Mouse (Mus musculus) liver, embryonic 13.5 days (tissue): ENCODE measurements around the gene Greb1. TPM values are rescaled to one million over a fixed set of nuclear protein-coding genes. Genes with fewer than 3 reads are reported as not detected.
A peak's percentile ranks its signal among the peaks of the same experiment; 100 is the strongest.

Source experiments
- ATAC-seq: fragments of 200-750 bp; cut with Nextera tagmentation; 2 replicates; pipeline ENCODE4 v1.8.0; 2017; ENCODE audit warnings: low read depth, mild to moderate bottlenecking, moderate number of reproducible peaks, moderate library complexity
- DNase-seq: peaks from one replicate; pipeline ENCODE4 v3.0.0; 2022
- H3K27ac ChIP-seq: fragments of 300-500 bp; sonication (generic); 2 replicates; pipeline ENCODE4 v1.5.1; 2015; ENCODE audit warnings: moderate library complexity, mild to moderate bottlenecking, inconsistent platforms
- H3K27me3 ChIP-seq: fragments of 300-500 bp; sonication (generic); 2 replicates; pipeline ENCODE4 v1.6.1; 2015; ENCODE audit warnings: mild to moderate bottlenecking, inconsistent platforms
- H3K36me3 ChIP-seq: fragments of 300-500 bp; sonication (generic); 2 replicates; pipeline ENCODE4 v1.6.1; 2015; ENCODE audit warnings: mild to moderate bottlenecking, inconsistent platforms
- H3K4me1 ChIP-seq: fragments of 300-500 bp; sonication (generic); replicated peaks from 2 replicates; pipeline ENCODE4 v1.6.1; 2015; ENCODE audit warnings: inconsistent platforms
- H3K4me2 ChIP-seq: fragments of 300-500 bp; sonication (generic); 2 replicates; pipeline ENCODE4 v1.6.1; 2015; ENCODE audit warnings: inconsistent platforms, mild to moderate bottlenecking, moderate library complexity
- H3K4me3 ChIP-seq: fragments of 300-500 bp; sonication (generic); replicated peaks from 2 replicates; pipeline ENCODE4 v1.5.1; 2015; ENCODE audit warnings: mild to moderate bottlenecking, inconsistent platforms
- H3K9ac ChIP-seq: fragments of 300-500 bp; sonication (generic); 2 replicates; pipeline ENCODE4 v1.6.1; 2015; ENCODE audit warnings: mild to moderate bottlenecking, inconsistent platforms
- H3K9me3 ChIP-seq: fragments of 300-500 bp; sonication (generic); replicated peaks from 2 replicates; pipeline ENCODE4 v1.6.1; 2016; ENCODE audit warnings: inconsistent platforms
- WGBS: fragments of 180-500 bp; shearing (Covaris S2); methylation state at CpG from one replicate; pipeline ENCODE4 v1.1.7; 2015; ENCODE audit not compliant: insufficient replicate concordance; 5-methylcytosine and 5-hydroxymethylcytosine counted together
- polyA plus RNA-seq: library from polyadenylated mRNA; unstranded; fragments of >200 nt; fragmentation: Nextera tagmentation; extraction: Ambion mirVana; gene quantifications from 2 replicates; pipeline ENCODE4 v1.2.1, GENCODE M21; 2015

The Greb1 gene
- polyA plus RNA-seq, 1 experiment from 2014 or later = 0.61 TPM

DNA sequence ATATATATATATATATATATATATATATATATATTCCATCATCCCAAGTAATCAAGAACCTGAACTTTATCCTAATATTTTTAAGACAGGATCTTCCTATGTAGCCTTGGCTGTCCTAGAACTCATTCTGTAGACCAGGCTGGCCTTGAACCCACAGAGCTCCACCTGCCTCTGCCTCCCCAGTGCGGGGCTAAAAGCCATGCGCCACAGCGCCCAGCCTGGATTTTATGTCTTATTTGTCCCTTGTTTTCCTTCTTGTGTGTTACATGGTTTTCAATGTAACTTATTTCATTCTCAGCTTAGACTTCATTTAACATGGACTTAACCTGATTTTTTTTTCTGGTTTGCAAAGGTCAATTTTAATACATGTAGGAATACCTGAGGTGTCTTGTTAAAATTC, 39.2 kb downstream of the Greb1 start:
- DNase-seq (no peak), ATAC-seq (no peak)
- 73% methylated on average over 3 of the region's 3 CpGs for WGBS
- Histone ChIP-seq H3K36me3 (no peaks in the 10 kb centered on the region), H3K27ac (no peak overlapping the region), H3K4me1 (no peaks in the 10 kb centered on the region), H3K27me3 (no peaks in the 10 kb centered on the region), H3K9ac (no peak overlapping the region), H3K9me3 (no peaks in the 10 kb centered on the region), H3K4me2 (no peak overlapping the region), H3K4me3 (no peak overlapping the region)

DNA sequence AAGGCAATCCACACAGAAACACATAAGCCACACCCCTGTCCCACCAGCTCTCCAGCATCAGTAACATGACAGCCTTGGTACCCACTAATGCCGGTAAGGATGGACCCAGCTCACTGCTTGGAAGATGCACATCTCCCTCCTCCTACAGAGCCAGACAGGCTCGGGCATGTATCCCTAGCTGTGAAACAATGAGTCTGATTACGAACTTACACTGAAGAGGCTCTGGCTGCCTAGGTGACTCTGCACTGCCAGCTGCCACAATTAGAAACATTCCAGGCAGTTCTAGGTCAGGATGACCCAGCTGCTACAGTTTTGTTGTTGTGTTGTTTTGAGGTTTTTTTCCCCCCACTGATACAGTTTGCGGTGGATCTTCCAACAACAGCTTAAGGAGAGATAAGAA, 40.4 kb downstream of the Greb1 start:
- 64% methylated on average over 4 of the region's 4 CpGs for WGBS
- H3K27ac ChIP-seq = no peak overlapping the region

DNA sequence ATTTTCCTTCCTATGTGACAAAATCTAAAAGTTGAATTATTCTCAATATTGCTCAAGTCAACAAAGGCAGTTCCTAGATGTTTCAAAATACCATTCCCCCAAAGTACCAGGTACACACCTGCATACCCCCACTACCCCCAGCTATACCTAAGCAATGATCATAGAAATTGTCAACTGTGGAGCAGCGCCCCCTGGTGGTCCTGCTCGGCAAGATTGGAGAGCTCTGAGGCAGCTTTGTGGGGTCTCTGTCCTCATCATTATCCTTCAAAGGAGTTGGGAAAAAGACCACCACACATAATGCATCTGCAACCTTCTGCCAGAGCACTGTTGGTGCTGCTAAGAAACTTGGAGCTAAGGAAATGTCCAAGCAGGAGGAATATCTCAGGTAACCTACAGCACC, 46.4 kb downstream of the Greb1 start:
- Histone ChIP-seq H3K9ac (no peak overlapping the region), H3K4me2 (no peak overlapping the region), H3K9me3 (no peaks in the 10 kb centered on the region), H3K36me3 (no peaks in the 10 kb centered on the region), H3K27ac (no peak overlapping the region), H3K27me3 (no peaks in the 10 kb centered on the region), H3K4me3 (no peak overlapping the region), H3K4me1 (peaks cover 8% of the 10 kb centered on the region; the same call in 1 of the 2 replicates)
- DNase-seq (no peak), ATAC-seq (no peak)
- 0% methylated on average over 2 of the region's 2 CpGs for WGBS

More for the DNA sequence above, 40.4 kb downstream of the Greb1 start:
- Histone ChIP-seq H3K27me3 (no peaks in the 10 kb centered on the region), H3K9ac (no peak overlapping the region), H3K4me1 (no peaks in the 10 kb centered on the region), H3K9me3 (no peaks in the 10 kb centered on the region), H3K36me3 (no peaks in the 10 kb centered on the region), H3K4me2 (no peak overlapping the region), H3K4me3 (no peak overlapping the region)
- DNase-seq (no peak), ATAC-seq (no peak)

DNA sequence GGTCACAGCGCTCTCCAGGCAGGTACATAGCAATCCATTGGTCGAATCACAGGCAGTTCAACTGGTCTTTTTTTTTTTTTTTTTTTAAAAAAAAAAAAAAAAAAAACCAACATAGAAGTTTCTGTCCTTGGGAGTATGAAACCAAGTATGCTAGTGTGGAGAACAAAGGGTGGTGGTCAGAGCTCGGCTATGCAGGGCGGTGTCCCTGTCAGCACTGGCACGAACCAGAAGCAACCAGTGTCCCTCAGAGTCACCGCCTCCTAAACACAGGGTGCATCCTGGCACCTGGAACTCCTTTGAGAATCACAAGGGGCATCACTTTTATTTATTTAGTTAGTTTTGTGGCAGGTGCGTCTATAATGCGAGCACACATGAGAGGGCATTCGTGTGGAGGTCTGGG, 47.1 kb downstream of the Greb1 start:
- Histone ChIP-seq H3K27me3 (no peaks in the 10 kb centered on the region), H3K27ac (no peak overlapping the region), H3K9me3 (no peaks in the 10 kb centered on the region), H3K4me3 (no peak overlapping the region), H3K36me3 (no peaks in the 10 kb centered on the region), H3K9ac (no peak overlapping the region), H3K4me2 (no peak overlapping the region), H3K4me1 (peaks cover 8% of the 10 kb centered on the region; the same call in 1 of the 2 replicates)
- ATAC-seq = no peak
- DNase-seq = no peak
- 67% methylated on average over 9 of the region's 9 CpGs for WGBS

GRCm38 (mm10) chr12:16753110-16753509, 47.6 kb downstream of the Greb1 start:
- Histone ChIP-seq H3K9ac (no peak overlapping the region), H3K9me3 (no peaks in the 10 kb centered on the region), H3K4me2 (no peak overlapping the region), H3K4me3 (no peak overlapping the region), H3K27me3 (no peaks in the 10 kb centered on the region), H3K36me3 (no peaks in the 10 kb centered on the region), H3K4me1 (peaks cover 8% of the 10 kb centered on the region; the same call in 1 of the 2 replicates), H3K27ac (no peak overlapping the region)
- DNase-seq = no peak
- peak; percentile 57; the same call in 1 of the 2 replicates for ATAC-seq
- WGBS = 19% methylated on average over 8 of the region's 8 CpGs

- no peaks in the 10 kb centered on the region for H3K27me3 ChIP-seq
- H3K9ac ChIP-seq = no peak overlapping the region
- H3K4me2 ChIP-seq = no peak overlapping the region
- ATAC-seq (no peak), DNase-seq (no peak)
- no peaks in the 10 kb centered on the region for H3K36me3 ChIP-seq
- no peaks in the 10 kb centered on the region for H3K9me3 ChIP-seq
- 63% methylated on average over 12 of the region's 12 CpGs for WGBS
- H3K4me3 ChIP-seq = no peak overlapping the region
- no peak overlapping the region for H3K27ac ChIP-seq
- H3K4me1 ChIP-seq = peaks cover 8% of the 10 kb centered on the region; the same call in 1 of the 2 replicates
These were observed 48.3 kb downstream of the Greb1 start for GRCm38 (mm10) chr12:16752236-16752840.

DNA sequence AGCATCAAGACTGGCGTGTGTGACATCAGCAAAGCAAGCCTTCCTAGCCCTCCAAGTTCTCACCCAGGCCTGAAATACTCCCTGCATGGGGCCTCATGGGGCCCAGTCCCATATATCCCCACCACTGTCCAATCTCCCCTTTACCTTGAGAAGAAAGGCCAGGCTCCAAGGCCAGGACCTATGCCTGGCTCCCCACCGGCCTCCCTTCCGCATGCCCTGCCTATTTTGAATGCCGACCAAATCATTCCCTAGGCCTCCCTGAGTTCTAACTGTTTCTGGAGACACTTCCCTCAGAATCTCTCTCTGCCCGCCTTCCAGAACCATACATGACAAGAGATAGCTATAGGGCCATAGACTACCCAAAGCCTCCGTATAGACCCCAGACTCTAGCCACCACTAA, 49.1 kb downstream of the Greb1 start:
- H3K27ac ChIP-seq = no peak overlapping the region
- ATAC-seq (no peak), DNase-seq (no peak)
- 70% methylated on average over 6 of the region's 6 CpGs for WGBS
- H3K4me3 ChIP-seq = no peak overlapping the region
- no peaks in the 10 kb centered on the region for H3K9me3 ChIP-seq
- no peak overlapping the region for H3K4me2 ChIP-seq
- no peaks in the 10 kb centered on the region for H3K27me3 ChIP-seq
- no peaks in the 10 kb centered on the region for H3K36me3 ChIP-seq
- H3K9ac ChIP-seq = no peak overlapping the region
- H3K4me1 ChIP-seq = peaks cover 8% of the 10 kb centered on the region; the same call in 1 of the 2 replicates

DNA sequence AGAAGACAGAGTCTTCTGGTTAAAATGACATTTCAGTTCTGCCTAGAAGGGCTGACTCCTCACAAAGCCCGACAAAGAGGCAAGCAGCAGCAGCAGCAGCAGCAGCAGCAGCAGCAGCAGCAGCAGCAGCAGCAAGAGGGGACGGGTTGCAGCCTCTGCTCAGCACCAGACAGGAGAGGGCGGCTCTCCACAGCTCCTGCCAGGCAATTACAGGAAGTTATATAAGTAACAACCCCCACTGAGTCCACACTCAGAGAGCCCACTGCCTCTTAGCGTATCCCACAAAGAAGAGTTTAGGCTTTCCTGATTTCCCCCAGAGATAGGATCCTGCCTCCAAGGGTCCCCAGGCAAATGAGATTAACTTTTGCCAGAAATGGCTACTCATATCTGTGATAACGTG, 60.6 kb downstream of the Greb1 start:
- ATAC-seq (no peak; the same call in 1 of the 2 replicates), DNase-seq (no peak)
- no peak overlapping the region for H3K27ac ChIP-seq
- peaks cover 15% of the 10 kb centered on the region for H3K4me1 ChIP-seq
- no peaks in the 10 kb centered on the region for H3K27me3 ChIP-seq
- H3K4me2 ChIP-seq = no peak overlapping the region
- no peaks in the 10 kb centered on the region for H3K9me3 ChIP-seq
- H3K9ac ChIP-seq = no peak overlapping the region
- no peaks in the 10 kb centered on the region for H3K36me3 ChIP-seq
- WGBS = 18% methylated on average over 5 of the region's 5 CpGs
- no peak overlapping the region for H3K4me3 ChIP-seq

- H3K27me3 ChIP-seq = no peaks in the 10 kb centered on the region
- DNase-seq = no peak
- no peaks in the 10 kb centered on the region for H3K36me3 ChIP-seq
- no peaks in the 10 kb centered on the region for H3K9me3 ChIP-seq
- WGBS = 51% methylated on average over 5 of the region's 5 CpGs
- H3K9ac ChIP-seq = no peak overlapping the region
- no peak for ATAC-seq
- H3K4me1 ChIP-seq = peaks cover 15% of the 10 kb centered on the region
- no peak overlapping the region for H3K27ac ChIP-seq
- H3K4me3 ChIP-seq = no peak overlapping the region
- no peak overlapping the region for H3K4me2 ChIP-seq
These were observed 63.4 kb downstream of the Greb1 start for GRCm38 (mm10) chr12:16737266-16737665.

- Histone ChIP-seq H3K4me2 (no peak overlapping the region), H3K9ac (no peak overlapping the region), H3K4me1 (peaks cover 7% of the 10 kb centered on the region), H3K36me3 (no peaks in the 10 kb centered on the region), H3K27ac (no peak overlapping the region), H3K4me3 (no peak overlapping the region), H3K27me3 (no peaks in the 10 kb centered on the region), H3K9me3 (no peaks in the 10 kb centered on the region)
- ATAC-seq (no peak), DNase-seq (no peak)
- WGBS = 66% methylated on average over 3 of the region's 3 CpGs
These were observed 66.0 kb downstream of the Greb1 start for GRCm38 (mm10) chr12:16734698-16735097.

DNA sequence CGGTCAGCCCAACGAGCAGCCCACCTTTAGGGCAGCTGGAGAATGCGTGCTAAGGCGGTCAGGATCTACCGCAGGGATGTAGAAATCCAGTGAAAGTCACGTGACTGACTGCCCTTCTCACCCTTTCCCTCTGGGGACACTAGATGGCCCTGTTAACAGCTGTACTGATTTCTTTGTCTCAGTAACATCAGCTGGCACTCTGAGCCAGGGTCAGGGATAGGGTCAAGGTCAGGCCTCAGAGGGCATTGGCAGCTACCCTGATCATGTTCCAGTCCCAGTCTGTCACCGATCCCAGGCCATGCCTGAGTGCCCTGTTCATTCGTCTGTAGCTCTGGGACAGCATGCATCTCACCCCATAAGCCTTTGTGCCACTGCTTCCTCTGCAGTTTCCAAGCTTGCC, 66.7 kb downstream of the Greb1 start:
- H3K9ac ChIP-seq = no peak overlapping the region
- no peaks in the 10 kb centered on the region for H3K36me3 ChIP-seq
- H3K4me3 ChIP-seq = no peak overlapping the region
- H3K9me3 ChIP-seq = no peaks in the 10 kb centered on the region
- H3K4me1 ChIP-seq = peaks cover 7% of the 10 kb centered on the region; the same call in 1 of the 2 replicates
- DNase-seq = no peak
- 61% methylated on average over 8 of the region's 8 CpGs for WGBS
- no peak overlapping the region for H3K27ac ChIP-seq
- no peaks in the 10 kb centered on the region for H3K27me3 ChIP-seq
- no peak overlapping the region for H3K4me2 ChIP-seq
- peak; percentile 34; the same call in 1 of the 2 replicates for ATAC-seq

- Histone ChIP-seq H3K4me2 (no peak overlapping the region), H3K9me3 (no peaks in the 10 kb centered on the region), H3K4me3 (no peak overlapping the region), H3K27me3 (no peaks in the 10 kb centered on the region), H3K4me1 (0 out of 2 replicates have a peak, but pooled peaks cover 6% of the 10 kb centered on the region), H3K27ac (no peak overlapping the region), H3K9ac (no peak overlapping the region), H3K36me3 (no peaks in the 10 kb centered on the region)
- ATAC-seq = no peak
- WGBS = 55% methylated on average over 11 of the region's 11 CpGs
- no peak for DNase-seq
These were observed 69.5 kb downstream of the Greb1 start for GRCm38 (mm10) chr12:16731121-16731741.
